Mouse (Mus musculus) cerebellum, adult 8-10 months (tissue): ENCODE results near the gene Bdh2.

Experiments used
- DNase-seq: peaks from one replicate; pipeline ENCODE4 v3.0.0; 2022

The Bdh2 gene

GRCm38 (mm10) chr3:135300081-135300480 lies 19.1 kb downstream of the Bdh2 start:
- DNase-seq, result no peak

- no peak for DNase-seq
Measured at GRCm38 (mm10) chr3:135304060-135304459, 23.0 kb downstream of the Bdh2 start.

- DNase-seq, result no peak
Measured at GRCm38 (mm10) chr3:135304566-135304965, 23.5 kb downstream of the Bdh2 start.

GRCm38 (mm10) chr3:135307411-135308259 lies 26.6 kb downstream of the Bdh2 start, which contains the start of gene Slc9b2:
Slc9b2 (plus strand) TSS chr3:135307700.
- DNase-seq, result no peak

GRCm38 (mm10) chr3:135312916-135313491 lies 32.0 kb downstream of the Bdh2 start:
- DNase-seq, result no peak

GRCm38 (mm10) chr3:135313727-135314126 lies 32.7 kb downstream of the Bdh2 start:
- DNase-seq, result no peak

- DNase-seq, result no peak
Measured at GRCm38 (mm10) chr3:135314811-135315210, 33.8 kb downstream of the Bdh2 start.

- no peak for DNase-seq
Measured at GRCm38 (mm10) chr3:135315720-135316425, 34.9 kb downstream of the Bdh2 start.

GRCm38 (mm10) chr3:135318331-135318730 lies 37.3 kb downstream of the Bdh2 start:
- DNase-seq, result no peak

- DNase-seq, result no peak
Measured at GRCm38 (mm10) chr3:135324354-135324753, 43.3 kb downstream of the Bdh2 start.

GRCm38 (mm10) chr3:135327176-135327575 lies 46.2 kb downstream of the Bdh2 start:
- DNase-seq, result no peak

- no peak for DNase-seq
Measured at GRCm38 (mm10) chr3:135327601-135328000, 46.6 kb downstream of the Bdh2 start.

GRCm38 (mm10) chr3:135328560-135328959 lies 47.5 kb downstream of the Bdh2 start:
- DNase-seq, result no peak

- DNase-seq, result no peak
Measured at GRCm38 (mm10) chr3:135332691-135333090, 51.7 kb downstream of the Bdh2 start.

- DNase-seq, result no peak
Measured at GRCm38 (mm10) chr3:135333763-135334162, 52.7 kb downstream of the Bdh2 start.

GRCm38 (mm10) chr3:135347739-135348264 lies 66.8 kb downstream of the Bdh2 start, which contains the start of gene Slc9b1:
Slc9b1 (plus strand) TSS chr3:135348029.
- no peak for DNase-seq

GRCm38 (mm10) chr3:135349022-135349421 lies 68.0 kb downstream of the Bdh2 start:
- DNase-seq, result no peak

- DNase-seq, result no peak
Measured at GRCm38 (mm10) chr3:135351857-135352256, 70.8 kb downstream of the Bdh2 start.
